Mouse (Mus musculus): ENCODE measurements at regions not wholly inside any gene's neighbourhood (a gene's known extent, or its start where the extent isn't known, plus 50 kb on each side); places are given as distances from the start of the nearest gene placed in this dataset.

DNA sequence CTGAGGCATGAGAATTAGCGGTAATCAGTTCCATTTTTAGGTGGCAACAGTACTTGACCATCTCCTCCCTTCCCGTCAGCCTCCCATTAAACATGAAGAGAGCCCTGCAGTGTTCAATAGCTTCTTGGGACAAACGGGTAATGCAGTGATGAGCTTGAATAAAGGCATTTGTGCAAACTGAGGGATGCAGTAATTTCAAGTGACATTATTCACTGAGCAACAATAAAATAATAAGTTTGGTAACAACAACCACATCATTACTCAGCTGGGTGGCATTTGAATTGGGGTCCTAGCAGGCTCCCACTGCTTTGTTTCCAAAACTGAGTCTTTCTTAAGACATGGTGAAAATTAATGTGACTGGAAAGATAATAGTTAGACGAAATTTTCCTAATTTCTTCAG is 315.2 kb upstream of the C030005K15Rik start:
- in situ Hi-C loops (cut with MboI, MseI), result no loop called here

GRCm38 (mm10) chr10:98043873-98044272 is 317.3 kb upstream of the C030005K15Rik start:
- in situ Hi-C loops (cut with MboI, MseI), result no loop called here

- in situ Hi-C loops (cut with MboI, MseI), result no loop called here
Observed at GRCm38 (mm10) chr10:98044579-98044978, 318.0 kb upstream of the C030005K15Rik start.

GRCm38 (mm10) chr10:98073432-98073831 is 346.9 kb upstream of the C030005K15Rik start:
- in situ Hi-C loops (cut with MboI, MseI), result no loop called here

GRCm38 (mm10) chr10:98084881-98085280 is 358.3 kb upstream of the C030005K15Rik start:
- in situ Hi-C loops (cut with MboI, MseI), result no loop called here

GRCm38 (mm10) chr10:98116296-98116695 is 389.7 kb upstream of the C030005K15Rik start:
- in situ Hi-C loops (cut with MboI, MseI), result no loop called here

- in situ Hi-C loops (cut with MboI, MseI), result no loop called here
Observed at GRCm38 (mm10) chr10:98125713-98126112, 399.2 kb upstream of the C030005K15Rik start.

DNA sequence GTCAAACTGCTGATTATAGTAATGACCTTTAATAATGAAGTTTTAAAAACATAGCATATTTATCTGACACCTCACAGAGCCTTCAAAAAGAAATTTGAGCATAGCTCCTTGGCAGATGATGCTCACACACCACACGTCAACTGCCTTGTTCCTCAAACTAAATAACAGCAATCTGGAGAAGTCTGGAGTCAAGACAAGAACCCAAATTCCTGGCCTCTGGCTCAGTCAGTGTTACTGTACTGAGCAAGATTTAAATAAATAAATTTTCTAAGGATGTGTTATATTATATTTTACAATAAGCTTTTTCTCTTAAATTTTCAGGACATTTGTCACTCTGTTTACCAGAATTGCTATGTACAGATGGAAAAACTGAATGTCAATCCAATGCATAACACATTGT is 408.5 kb upstream of the C030005K15Rik start:
- in situ Hi-C loops (cut with MboI, MseI), result no loop called here

GRCm38 (mm10) chr10:98145773-98146172 is 419.2 kb upstream of the C030005K15Rik start:
- in situ Hi-C loops (cut with MboI, MseI), result no loop called here

GRCm38 (mm10) chr10:98146998-98147863 is 420.7 kb upstream of the C030005K15Rik start:
- in situ Hi-C loops (cut with MboI, MseI), result no loop called here

DNA sequence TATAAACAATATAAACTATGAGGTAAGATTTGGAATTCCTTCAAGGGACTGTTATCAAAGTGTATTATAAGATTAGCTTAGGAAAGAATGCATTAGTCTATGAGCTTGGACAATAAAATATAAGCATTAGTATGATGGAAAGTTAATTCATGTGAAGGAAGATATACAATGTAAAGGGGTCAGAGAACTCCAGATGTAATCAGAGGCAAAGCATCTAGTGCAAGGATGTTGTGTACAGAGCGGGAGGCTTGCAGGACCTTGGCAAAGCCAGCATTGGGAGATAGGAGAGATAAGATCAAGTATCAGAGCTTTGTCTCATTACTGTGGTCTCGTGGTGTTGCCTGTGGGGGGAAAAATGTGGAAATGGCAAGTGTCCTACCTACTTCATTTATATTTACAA is 429.4 kb upstream of the C030005K15Rik start:
- in situ Hi-C loops (cut with MboI, MseI), result no loop called here

DNA sequence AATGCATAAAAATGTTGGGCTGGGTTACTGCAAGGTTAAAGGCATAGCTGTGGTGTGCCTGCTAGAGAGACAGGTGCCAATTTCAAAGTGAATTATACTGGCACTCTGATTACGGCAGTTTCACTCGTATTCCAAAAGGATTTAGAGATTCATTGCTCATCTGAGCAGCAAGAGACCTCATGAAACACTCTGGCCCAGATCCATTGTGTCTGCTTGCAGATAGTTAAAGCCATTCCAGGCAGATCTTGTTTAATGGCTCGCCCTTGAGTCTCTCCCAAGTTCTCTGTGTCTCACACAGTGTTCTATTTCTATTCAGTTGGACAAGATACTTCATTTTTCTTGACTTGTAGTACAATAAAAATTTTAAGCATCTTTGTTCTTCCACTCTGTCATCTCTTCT is 459.1 kb upstream of the C030005K15Rik start:
- in situ Hi-C loops (cut with MboI, MseI), result no loop called here

DNA sequence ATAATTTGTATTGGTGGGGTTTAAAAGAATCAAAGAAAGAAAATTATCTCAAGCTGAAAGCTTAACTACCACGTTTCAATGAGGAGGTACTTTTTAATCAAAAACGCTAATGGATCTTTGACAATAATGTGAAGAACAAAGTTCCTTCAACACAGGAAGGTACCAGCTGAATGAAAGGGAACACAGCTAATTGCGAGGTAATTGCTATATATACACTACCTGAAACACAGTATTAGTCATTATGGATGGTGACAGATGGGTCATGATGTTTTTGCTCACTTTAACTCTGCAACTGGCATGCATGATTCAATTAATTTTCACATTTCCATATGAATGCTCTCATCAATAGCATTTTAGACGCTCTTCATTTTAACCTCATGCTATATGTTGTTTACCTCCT is 470.3 kb upstream of the C030005K15Rik start:
- in situ Hi-C loops (cut with MboI, MseI), result no loop called here

GRCm38 (mm10) chr10:98210246-98210645 is 483.7 kb upstream of the C030005K15Rik start:
- in situ Hi-C loops (cut with MboI, MseI), result no loop called here

- in situ Hi-C loops (cut with MboI, MseI), result no loop called here
Observed at GRCm38 (mm10) chr10:98212876-98213587, 486.5 kb upstream of the C030005K15Rik start.

DNA sequence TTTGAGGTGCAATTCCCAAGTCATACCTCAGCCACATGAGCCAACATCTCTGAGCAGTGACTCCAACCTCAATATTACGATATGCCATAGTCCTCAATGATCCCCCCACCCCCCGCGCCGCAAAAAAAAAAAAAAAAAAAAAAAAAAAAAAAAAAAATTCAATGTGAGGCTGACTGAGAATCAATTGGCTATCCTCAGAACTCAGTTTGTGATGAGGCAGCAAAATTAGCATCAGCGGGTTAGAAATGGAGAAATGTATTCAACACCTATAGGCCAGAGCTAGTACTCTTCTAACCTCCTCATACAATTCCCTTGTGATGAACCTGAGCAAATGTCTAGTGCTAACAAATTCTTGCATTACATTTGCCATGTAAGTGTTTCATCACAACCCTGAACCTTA is 504.5 kb upstream of the C030005K15Rik start:
- in situ Hi-C loops (cut with MboI, MseI), result no loop called here

DNA sequence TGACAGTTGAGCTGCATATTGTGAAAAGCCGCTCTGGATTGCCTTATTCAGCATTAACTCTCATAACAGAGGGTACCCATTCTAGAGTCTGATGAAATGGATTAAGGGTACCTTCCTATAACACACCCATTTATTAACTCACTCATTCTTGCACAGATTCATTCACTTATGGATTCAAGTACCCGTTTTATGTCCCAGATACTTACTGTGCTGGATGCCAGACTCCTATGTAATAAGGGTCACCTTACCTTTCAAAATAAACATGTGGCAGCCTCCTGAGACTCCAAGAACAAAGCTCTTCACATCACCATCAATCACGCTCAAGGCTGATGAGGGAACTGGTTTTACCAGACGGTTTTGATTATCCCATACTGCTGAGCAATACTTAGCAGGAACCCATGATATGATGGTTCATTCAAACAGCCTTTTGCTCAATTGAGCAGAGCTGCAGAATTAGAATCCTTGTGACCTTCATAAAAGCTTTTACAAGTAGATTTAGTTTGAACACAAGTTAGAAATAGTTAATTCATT is 505.2 kb upstream of the C030005K15Rik start:
- in situ Hi-C loops (cut with MboI, MseI), result no loop called here

- in situ Hi-C loops (cut with MboI, MseI), result no loop called here
Observed at GRCm38 (mm10) chr10:98248311-98248710, 521.8 kb upstream of the C030005K15Rik start.

- in situ Hi-C loops (cut with MboI, MseI), result no loop called here
Observed at GRCm38 (mm10) chr10:98257980-98258707, 531.6 kb upstream of the C030005K15Rik start.

DNA sequence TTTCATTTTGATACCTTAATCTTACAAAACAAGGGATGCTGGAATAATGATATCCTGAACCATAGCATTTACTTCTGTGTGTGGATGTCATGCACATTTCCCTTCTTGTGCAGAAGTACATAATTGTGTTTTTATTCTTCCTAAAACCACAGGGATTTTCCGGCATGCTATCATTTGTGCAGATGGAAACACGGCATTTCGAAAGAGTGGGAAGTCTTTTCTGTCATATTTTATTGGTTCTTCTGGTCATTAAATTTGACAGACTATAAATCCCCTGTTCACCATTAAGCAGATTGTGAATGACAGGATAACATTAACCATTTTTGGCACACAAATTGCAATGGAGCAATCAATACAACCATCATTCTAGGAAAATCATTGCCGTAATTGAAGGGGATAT is 532.7 kb upstream of the C030005K15Rik start:
- in situ Hi-C loops (cut with MboI, MseI), result no loop called here

- in situ Hi-C loops (cut with MboI, MseI), result no loop called here
Observed at GRCm38 (mm10) chr10:98268511-98268910, 542.0 kb upstream of the C030005K15Rik start.

- in situ Hi-C loops (cut with MboI, MseI), result loop anchor here (25.0 kb wide), 1 partner anchor 1379 kb away; no protein-coding TSS in a partner anchor
Observed at GRCm38 (mm10) chr10:98291617-98292016, 565.1 kb upstream of the C030005K15Rik start.
